Mouse (Mus musculus) myocyte (in vitro differentiated cells): ENCODE measurements around the gene Mbnl2.

Source experiments
- CEBPB ChIP-seq: IDR thresholded peaks from 2 replicates; pipeline ENCODE4 v1.6.1; 2011; ENCODE audit warnings: mild to moderate bottlenecking, moderate library complexity; ENCODE audit not compliant: poor library complexity, insufficient read depth, severe bottlenecking
- MAX ChIP-seq: IDR thresholded peaks from one replicate; pipeline ENCODE4 v1.6.1; 2011; ENCODE audit warnings: low read depth, mild to moderate bottlenecking, control low read depth
- MYOG ChIP-seq, 3 experiments: IDR thresholded peaks; one replicate each; pipeline ENCODE4 v1.6.1; 2011; ENCODE audit warnings: control low read depth in 2 of 3, low read depth in 2 of 3, mild to moderate bottlenecking in 2 of 3; ENCODE audit not compliant: insufficient read length in 2 of 3, control insufficient read depth in 1 of 3, insufficient read depth in 1 of 3
- POLR2A ChIP-seq: IDR thresholded peaks from one replicate; pipeline ENCODE4 v1.6.1; 2011; ENCODE audit warnings: low read depth, mild to moderate bottlenecking, control low read depth, moderate library complexity; ENCODE audit not compliant: insufficient read length
- TCF3 ChIP-seq: IDR thresholded peaks from one replicate; pipeline ENCODE4 v1.6.1; 2011; ENCODE audit warnings: low read depth, control low read depth; ENCODE audit not compliant: insufficient read length

- TF ChIP-seq POLR2A (no peak), MYOG (IDR thresholded peaks at IDR 0.05; ENCODE audit: control insufficient read depth in 1 of 3, insufficient read depth in 1 of 3, insufficient read length in 2 of 3, low read depth in 2 of 3) (no peak), CEBPB (no peak), MAX (no peak), TCF3 (no peak)
These were observed 43.7 kb downstream of the Mbnl2 start for GRCm38 (mm10) chr14:120318974-120319731.
